Mouse (Mus musculus) megakaryocyte progenitor cell, adult 5-6 weeks (primary cell): ENCODE measurements at regions not wholly inside any gene's neighbourhood (a gene's known extent, or its start where the extent isn't known, plus 50 kb on each side); places are given as distances from the start of the nearest gene placed in this dataset.

Experiments used
- ATAC-seq: replicated peaks from 2 replicates; pipeline ENCODE4 v1.8.0; 2016; ENCODE audit warnings: mild to moderate bottlenecking, moderate TSS enrichment, inconsistent platforms; ENCODE audit not compliant: poor library complexity

DNA sequence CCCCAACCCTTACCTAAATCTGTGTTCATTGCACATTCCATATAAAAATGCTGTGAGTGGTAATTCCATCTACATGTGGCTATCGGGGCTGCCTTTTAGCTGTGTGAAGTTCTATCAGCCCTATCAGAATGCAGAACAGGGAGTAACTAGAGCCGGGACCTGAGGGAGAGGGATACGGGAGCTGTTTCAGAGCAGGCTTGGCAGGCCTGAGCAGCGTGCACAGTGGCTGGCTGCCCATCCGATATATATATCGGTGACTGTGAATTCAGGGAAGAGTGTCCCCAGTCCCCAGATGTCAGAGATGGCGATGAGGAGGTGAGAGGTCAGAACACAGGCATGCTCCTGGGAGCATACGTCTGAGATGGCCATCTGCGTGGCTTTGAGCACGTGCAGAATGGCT is 79.0 kb downstream of the Arl4c start:
- no peak for ATAC-seq

- no peak for ATAC-seq
Measured at GRCm38 (mm10) chr1:88622356-88622755, 79.7 kb downstream of the Arl4c start.

GRCm38 (mm10) chr1:88621214-88621613 is 80.8 kb downstream of the Arl4c start:
- ATAC-seq, result no peak

DNA sequence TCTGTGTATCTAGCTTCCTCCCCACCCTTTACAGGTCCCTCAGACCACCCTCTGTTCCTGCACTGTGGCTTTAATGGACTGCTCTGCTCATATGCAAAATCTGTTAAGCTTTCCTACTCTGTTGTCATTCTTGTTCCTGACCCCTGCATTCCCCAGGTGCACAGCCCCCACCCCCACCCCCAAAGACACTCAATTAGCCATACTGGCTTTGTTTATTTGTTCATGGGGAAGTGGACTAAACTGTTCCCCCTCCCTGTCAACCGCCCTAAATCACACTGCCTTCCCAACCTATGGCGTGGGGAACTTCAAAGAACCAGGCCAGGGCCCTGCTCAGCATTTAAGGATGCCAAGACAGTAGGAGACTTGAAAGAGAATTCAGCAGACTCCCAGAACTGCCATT is 89.0 kb downstream of the Arl4c start:
- ATAC-seq, result no peak

- ATAC-seq, result no peak
Measured at GRCm38 (mm10) chr1:88611241-88611640, 90.8 kb downstream of the Arl4c start.

DNA sequence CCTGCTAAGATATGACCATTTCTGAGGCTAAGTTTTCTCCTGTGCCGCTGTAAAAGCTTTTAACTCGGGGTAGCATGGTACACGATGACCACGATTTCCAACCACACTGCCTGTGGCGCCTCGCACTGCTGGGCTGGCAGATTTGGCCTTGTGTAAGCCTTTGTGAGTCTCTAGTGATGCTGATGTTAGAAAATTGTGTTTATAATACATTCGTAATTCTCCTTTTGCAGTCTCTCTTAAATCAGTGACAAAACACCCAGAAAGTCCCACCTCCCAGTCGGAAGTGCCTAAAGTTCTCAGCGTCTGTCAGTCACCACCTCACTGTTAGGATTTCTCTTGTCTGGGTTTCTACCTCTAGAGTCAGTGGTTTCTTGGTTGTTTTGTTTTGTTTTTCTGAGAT is 91.2 kb downstream of the Arl4c start:
- no peak for ATAC-seq

GRCm38 (mm10) chr1:88608826-88609225 is 93.2 kb downstream of the Arl4c start:
- ATAC-seq, result no peak

- no peak for ATAC-seq
Measured at GRCm38 (mm10) chr1:88608236-88608635, 93.8 kb downstream of the Arl4c start.

DNA sequence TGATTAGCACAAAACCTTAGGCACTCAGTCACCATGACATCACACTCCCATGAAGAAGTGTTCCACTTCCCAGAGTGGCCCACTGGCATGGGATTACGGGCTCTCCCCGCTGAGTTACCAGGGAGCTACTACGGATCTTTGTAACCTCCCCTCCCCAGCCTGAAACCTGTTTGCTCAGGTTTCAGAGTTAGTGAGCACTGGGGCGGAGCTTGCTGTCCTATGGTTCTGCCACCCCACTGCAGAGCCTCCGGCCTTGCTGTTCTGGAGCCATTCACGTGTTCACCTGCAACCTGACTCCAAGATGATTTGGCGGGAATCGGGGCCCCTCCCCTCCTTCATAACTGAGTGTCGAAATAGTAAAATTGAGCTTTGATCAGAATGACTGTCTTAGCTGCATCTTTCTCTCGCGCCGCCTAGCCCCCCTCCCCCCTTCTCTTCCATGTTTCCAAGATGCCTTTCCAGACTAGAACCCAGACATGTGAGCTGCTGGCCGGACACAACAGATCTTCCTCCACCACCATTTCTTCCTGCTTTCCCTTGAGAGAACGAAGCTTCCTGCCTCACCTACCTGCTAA is 95.8 kb upstream of the Glrp1 start:
- ATAC-seq, result no peak

- ATAC-seq, result no peak
Measured at GRCm38 (mm10) chr1:88602241-88602640, 92.4 kb upstream of the Glrp1 start.

GRCm38 (mm10) chr1:88601801-88602200 is 91.9 kb upstream of the Glrp1 start:
- no peak for ATAC-seq

DNA sequence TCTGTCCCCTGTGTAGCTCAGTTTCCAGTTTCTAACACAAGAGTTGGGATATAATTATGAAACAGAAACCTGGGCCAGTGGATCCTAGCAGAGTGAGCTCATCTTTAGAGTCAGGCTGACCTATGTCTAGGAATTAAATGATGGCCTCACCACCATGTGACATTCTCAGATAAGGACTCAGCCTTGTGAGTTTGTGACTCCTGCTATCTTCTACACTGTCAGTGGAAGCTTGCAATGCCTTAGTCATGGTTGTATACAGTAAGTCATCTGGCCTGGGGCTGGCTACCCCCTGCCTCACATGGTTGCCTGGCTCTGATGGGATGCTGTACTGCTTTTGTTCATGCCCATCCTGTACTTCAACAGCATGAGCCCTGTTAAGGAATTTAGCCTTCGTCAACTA is 90.3 kb upstream of the Glrp1 start:
- peak; percentile 39 for ATAC-seq

GRCm38 (mm10) chr1:88594484-88595254 is 84.8 kb upstream of the Glrp1 start:
- 0 out of 2 replicates have a peak, but pooled peaks have one; percentile 20 for ATAC-seq

- no peak for ATAC-seq
Measured at GRCm38 (mm10) chr1:88592036-88592435, 82.2 kb upstream of the Glrp1 start.

GRCm38 (mm10) chr1:88590802-88591380 is 81.0 kb upstream of the Glrp1 start:
- ATAC-seq, result no peak

- ATAC-seq, result no peak
Measured at GRCm38 (mm10) chr1:88588747-88589146, 78.9 kb upstream of the Glrp1 start.

DNA sequence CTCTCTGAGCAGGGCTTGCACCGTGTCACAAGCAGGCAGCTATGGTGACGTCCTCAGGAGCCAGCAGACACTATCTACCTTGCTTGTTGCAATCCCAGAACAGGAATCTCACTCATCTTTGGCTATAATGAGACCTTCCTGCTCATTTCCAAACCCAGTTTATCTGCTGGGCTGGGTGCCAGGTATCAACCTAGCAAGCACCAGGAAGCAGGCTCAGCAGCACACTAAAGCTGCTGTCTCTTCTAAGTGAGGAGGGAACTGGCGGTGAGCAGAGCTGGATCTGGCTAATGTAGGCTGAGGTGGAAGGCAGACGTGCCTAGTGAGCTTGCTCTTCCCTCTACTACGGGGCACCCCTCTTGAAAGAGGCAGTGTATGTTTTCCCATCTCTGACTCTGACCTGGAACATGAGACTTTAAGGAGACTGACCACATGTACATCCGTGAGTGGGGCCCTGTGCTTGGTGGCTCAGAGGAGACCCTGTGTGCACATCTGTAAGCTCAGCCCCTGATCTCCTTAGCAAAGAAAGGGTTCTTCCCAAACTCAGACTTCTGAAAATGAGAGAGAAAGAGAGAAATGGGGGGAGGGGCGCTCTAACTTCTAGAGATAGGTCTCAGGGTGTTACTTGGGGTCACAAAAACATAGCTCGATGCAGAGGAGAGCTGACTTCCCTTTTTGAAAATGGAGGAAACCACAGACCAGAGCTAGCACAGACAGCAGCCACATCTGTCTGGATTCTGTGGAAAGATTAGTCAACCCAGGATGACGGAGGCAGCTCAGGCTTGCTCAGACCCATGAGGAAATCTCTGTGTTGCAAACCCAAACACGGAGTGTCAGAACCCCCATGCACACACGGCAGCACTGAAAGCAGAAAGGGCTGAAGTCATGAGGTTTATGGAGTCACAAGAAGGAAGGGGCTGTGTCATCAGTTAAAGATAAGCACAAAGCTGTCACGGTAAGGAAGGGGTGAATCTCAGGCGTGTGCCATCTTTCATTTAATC is 77.3 kb upstream of the Glrp1 start:
- peak; percentile 92 for ATAC-seq

DNA sequence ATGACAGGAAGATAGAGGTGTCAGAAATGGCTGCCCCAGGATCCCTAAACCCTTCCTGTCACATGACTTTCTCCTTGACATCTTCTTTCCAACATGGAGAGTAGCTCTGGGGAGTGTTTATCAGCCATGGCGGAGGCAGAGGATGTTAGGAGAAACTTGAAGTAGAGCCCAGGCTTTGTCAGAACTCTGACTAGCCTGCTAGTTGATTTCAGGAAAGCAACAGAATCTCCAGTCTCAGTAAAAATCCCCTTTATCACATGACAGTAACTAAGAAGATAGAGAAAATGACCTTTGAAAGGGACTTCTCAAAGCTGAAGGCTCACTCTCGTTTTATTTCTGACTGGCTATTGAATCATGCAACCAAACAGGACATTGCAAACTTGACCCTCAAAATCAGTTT is 76.3 kb upstream of the Glrp1 start:
- no peak for ATAC-seq

GRCm38 (mm10) chr1:88584515-88585033 is 74.7 kb upstream of the Glrp1 start:
- ATAC-seq, result no peak

DNA sequence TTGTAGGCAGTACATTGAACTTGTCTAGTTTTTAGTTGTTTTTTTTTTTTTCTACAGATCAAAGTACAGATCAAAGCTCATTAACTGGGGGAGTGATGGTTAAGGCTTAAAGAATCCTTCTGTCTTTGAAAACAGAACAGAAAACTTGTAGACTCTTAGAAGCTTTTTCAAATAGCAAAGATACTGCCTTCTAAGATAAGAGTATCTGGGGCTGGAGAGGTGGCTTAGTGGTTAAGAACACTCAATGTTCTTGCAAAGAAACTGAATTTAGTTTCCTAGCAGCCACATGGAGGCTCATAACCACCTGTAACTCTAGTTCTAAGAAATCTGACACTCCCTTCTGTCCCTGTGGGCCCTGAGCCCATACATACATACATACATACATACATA is 68.4 kb upstream of the Glrp1 start:
- ATAC-seq, result no peak
